Mouse (Mus musculus) spleen, postnatal 36 days (tissue): ENCODE data around the gene Galnt6.

Experiments
- DNase-seq, 2 experiments: peaks; one replicate each; pipeline ENCODE4 v3.0.0; 2022; ENCODE audit warnings: low spot score in 2 of 2, mixed read lengths in 1 of 2

Gene Galnt6

DNA sequence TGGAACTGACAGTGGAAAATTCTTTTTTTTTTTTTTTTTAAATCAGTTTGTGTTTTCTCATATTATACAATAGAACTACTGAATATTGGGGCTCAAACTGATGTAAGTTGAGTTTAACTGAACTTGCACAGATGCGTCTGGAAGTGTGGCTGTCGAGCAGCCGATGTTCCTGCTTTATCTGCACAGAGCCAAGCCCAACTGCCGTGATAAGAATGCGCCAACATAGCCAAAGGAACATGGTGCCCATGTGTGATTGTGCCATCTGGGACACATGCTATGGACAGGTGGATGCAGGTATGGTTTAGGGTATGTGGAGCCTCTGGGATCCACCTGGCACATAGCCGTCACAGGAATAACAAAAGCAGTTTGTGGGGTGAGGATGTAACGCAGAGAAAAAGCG is 43.3 kb downstream of the Galnt6 start:
- no peak for DNase-seq

DNA sequence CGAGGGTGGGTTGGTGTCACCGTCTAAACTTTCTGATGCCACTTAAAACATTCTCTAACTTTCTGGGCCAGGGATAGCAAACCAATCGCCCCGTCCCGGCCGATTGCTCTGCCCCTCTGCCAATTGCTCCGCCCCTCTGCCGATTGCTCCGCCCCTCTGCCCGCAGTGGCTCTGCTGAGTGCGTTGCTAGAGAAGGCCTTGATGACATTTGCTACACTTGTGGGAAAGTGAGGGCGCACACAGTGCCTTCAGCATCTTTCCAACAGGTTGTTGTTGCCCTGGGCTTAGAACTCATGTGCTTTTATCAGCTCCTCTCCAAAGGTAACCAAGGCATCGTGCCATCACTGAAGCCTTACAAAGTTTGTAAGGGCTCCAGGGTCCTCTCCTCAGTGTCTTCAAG is 43.9 kb downstream of the Galnt6 start:
- DNase-seq = no peak

DNA sequence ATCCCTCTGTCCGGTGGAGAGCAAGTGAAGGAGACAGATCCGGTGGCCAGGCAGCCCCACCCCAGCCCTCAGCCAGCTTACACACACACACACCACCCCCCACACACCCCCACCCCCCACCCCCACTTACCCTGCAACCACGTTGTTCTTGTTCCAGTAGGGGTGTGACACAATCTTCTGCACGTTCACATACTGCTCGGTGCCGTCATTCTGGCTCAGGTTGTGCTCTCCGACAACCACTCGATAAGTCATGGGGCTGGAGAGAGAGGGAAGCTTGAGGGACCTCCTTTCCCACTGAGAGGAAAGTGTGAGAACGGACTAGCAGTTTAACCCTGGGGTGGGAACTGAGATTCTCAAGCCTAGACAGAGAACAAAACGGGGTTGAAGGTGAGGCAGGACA is 44.7 kb downstream of the Galnt6 start:
- no peak for DNase-seq

GRCm38 (mm10) chr15:100683041-100683440 is 46.1 kb downstream of the Galnt6 start:
- DNase-seq = peak; percentile 76 to 78

GRCm38 (mm10) chr15:100681770-100682169 is 47.4 kb downstream of the Galnt6 start:
- no peak for DNase-seq

DNA sequence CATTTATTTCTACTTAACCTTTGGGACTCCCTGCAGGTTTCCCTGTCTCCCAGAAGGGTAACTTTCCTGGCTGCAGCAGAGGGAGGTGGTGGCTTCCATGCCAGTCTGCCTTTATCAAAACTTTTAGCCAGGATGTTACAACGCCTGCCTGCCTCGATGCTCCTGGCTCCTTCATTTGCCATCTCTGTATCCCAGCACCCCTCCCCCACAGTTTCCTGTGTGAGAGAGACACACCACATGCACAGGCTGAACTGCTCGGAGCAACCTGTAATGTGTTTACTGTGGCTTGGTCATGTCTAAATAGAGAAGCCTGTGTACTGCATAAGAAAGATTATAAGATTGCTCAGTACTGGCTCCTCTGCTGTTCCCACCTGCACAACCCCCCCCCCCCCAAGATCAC is 48.8 kb downstream of the Galnt6 start:
- DNase-seq = no peak

- DNase-seq = no peak
These were observed 50.2 kb downstream of the Galnt6 start for GRCm38 (mm10) chr15:100679005-100679404.

- DNase-seq = no peak
These were observed 50.6 kb downstream of the Galnt6 start for GRCm38 (mm10) chr15:100678581-100678980.

DNA sequence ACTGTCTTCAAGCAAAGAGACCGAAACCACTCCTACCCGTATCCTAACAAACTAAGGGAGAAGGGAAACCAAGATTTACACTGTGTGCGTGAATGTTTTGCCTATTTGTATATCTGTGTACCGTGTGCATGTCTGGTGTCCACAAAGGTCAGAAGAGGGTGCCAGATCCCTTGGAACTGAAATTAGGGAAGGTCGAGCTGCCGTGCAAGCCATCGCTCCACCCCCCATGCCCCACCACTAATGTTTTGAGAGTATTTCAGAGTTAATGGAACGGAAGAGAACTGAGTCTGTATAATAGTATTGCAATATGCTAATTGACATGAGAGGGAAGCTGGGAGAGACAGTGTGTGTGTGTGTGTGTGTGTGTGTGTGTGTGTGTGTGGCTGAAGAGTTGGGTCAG is 51.5 kb downstream of the Galnt6 start:
- no peak for DNase-seq

DNA sequence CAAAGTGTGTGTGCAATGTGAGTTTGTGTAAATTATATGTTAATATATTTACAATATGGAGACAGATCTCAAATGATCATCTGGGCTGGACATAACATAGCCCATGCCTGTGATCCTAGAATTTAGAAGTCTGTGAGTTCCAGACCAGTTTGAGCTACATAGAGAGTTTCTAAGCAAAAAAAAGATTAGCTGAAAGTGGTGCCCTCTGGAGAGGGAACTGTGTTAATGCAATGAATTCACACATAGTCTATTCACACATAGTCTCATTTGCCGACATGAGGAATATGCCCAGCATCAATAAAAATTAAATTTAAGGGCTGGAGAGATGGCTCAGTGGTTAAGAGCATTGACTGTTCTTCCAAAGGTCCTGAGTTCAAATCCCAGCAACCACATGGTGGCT is 52.7 kb downstream of the Galnt6 start:
- no peak for DNase-seq

GRCm38 (mm10) chr15:100675486-100675885 is 53.7 kb downstream of the Galnt6 start:
- no peak for DNase-seq

- DNase-seq = no peak
These were observed 54.6 kb downstream of the Galnt6 start for GRCm38 (mm10) chr15:100674566-100674965.

DNA sequence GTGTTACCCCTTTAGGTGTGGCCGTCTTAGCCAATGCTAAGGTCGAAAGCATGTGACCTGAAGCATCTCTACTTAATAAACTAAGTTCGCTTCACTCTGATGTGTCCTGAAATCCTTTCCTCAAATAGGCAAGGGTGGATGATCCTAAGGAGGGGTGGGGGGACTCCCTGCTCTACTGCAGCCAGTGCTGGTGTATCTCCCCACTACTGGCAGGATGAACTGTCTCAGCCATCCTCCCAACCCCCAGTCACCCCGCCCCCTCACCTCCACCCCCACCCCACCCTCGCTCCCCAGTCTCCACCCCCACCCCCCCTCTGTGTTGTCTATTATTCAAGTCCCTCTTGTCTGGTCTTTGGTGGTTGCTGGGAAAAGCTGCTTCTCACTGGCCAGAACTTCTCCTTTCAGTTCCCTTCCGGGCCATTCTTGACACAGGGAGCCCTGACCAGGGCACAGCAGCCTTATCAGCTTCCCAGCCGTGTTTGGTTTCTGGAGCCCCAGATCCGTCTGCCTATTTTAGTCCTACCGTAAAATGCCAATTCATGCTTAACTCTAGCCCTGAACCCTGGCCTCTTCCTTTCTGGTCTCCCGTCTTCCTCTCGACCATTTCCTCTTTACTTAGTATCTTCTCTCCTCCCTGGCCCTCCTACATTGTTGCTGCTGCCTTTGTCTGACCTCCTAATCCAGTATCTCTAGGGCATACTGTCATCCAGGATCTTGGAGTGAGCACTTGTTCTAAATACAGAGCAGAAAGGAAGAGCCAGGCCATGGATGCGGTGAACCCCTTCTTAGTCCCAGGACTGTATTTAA is 55.4 kb downstream of the Galnt6 start:
- DNase-seq = peak; percentile 45 to 57

DNA sequence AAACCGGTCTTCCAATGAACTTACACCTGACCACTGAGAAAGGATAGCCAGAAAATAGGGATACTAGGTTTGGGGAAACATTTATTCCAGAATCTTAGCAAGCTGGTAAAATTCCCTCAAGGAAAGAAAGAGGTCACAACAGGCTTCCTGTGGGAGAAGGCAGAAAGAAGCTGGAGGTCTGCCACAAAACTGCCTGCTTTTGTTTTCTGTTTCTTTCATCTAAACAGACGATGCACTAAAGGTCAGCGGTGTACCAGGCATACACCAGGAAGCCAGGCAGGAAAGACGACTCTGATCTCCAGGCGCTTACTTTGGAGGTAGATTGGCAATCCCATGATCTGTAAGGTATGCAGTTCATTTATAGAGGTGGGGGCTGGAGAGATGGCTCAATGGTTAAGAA is 58.3 kb downstream of the Galnt6 start:
- no peak for DNase-seq

GRCm38 (mm10) chr15:100670004-100670403 is 59.2 kb downstream of the Galnt6 start:
- no peak for DNase-seq

- DNase-seq = peak; percentile 89 to 92
These were observed 59.8 kb downstream of the Galnt6 start, which contains the start of gene Bin2 for GRCm38 (mm10) chr15:100669337-100669736. Bin2 (minus strand) TSS chr15:100669553.

GRCm38 (mm10) chr15:100667871-100668545 is 61.2 kb downstream of the Galnt6 start:
- DNase-seq = peak; percentile 45 to 47

DNA sequence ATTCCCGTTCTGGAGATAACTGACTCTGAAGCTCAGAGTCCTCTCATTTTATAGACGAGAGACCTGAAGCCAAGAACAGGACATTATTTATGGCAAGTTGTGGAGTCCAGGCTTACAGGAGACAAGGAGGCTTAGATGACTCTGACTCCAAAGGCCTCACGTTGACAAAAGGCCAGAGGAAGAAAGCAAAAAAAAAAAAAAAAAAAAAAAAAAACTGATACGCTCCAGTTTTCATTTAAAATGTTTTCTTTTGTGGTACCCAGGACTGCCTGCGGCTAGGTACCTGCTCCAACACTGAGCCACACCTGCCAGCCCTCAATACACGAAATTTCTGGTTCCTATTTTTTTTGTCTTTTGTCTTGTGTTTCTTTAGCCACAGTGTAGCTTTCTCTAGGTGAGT is 61.8 kb downstream of the Galnt6 start:
- DNase-seq = no peak

- no peak for DNase-seq
These were observed 62.3 kb downstream of the Galnt6 start for GRCm38 (mm10) chr15:100666851-100667250.

DNA sequence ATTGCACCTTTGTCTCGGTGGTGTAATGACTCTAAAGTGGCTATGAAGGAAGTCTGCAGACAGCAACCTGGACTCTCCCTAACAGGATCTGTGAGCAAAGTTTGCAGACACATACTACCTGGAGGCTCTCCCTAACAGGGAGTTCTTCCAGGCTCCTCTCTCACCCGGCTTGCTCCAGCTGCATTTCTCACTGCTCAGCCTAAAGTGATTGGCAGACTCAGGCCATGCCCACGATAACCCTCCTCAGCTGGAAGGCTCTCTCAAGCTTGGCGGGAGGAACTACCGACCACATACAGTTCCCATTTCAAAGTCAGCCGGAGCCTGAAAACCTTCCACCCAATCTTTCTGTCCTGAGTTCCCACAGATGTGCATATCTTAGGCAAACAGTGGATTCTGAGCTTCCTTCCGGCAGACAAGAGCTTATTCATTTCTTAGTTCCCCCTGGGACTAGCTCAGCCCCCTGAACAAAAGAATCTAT is 62.9 kb downstream of the Galnt6 start:
- peak; percentile 55 to 61 for DNase-seq

DNA sequence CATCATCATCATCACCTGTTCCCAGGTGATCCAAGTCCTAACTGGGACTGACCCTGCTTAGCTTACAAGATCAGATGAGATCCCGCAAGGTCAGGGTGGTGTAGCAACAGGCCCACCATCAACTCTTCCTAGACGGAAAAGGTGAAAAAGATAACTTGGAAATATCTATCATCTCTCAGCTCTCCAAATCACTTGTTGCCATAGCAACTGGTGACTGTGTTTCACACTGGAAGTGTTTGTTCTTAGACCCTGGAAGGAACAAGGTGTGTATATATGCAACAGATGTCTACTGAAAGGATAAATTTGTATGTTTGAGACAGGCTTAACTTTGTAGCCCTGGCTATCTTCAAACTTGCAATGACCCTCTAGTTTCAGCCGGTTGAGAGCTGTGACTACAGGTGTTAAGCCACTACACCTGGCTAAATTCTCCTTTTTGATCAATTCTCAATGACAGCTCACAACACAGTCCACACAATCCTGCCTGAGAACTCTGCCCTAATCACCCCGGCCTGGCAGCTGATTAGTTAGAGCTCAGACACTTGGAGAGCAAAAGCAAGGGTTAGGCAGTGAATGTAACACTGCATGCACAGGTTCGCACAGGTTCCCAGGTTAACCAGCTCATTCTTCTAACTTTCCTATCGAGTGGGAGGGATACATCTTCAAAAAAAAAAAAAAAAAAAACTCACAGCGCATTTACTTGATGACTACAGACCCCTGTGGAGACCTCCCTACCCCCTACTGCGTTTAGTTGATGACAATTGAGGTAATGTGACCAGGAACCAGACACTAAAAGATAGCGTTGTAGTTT is 63.6 kb downstream of the Galnt6 start:
- no peak for DNase-seq

GRCm38 (mm10) chr15:100664813-100665274 is 64.3 kb downstream of the Galnt6 start:
- DNase-seq = peak; percentile 92 to 94
